Mouse (Mus musculus) liver, adult 2 months (tissue): ENCODE results near the gene 6430628N08Rik.

Experiments used
- CTCF ChIP-seq: fragments of 200-500 bp; IDR thresholded peaks from 2 replicates; pipeline ENCODE4 v1.5.1; 2011; ENCODE audit warnings: low read depth, low read length, control low read depth
- POLR2A ChIP-seq: fragments of 200-500 bp; IDR thresholded peaks from 2 replicates; pipeline ENCODE4 v1.6.1; 2011; ENCODE audit warnings: low read length, control low read depth; ENCODE audit not compliant: insufficient read depth; ENCODE audit errors: extremely low read depth

DNA sequence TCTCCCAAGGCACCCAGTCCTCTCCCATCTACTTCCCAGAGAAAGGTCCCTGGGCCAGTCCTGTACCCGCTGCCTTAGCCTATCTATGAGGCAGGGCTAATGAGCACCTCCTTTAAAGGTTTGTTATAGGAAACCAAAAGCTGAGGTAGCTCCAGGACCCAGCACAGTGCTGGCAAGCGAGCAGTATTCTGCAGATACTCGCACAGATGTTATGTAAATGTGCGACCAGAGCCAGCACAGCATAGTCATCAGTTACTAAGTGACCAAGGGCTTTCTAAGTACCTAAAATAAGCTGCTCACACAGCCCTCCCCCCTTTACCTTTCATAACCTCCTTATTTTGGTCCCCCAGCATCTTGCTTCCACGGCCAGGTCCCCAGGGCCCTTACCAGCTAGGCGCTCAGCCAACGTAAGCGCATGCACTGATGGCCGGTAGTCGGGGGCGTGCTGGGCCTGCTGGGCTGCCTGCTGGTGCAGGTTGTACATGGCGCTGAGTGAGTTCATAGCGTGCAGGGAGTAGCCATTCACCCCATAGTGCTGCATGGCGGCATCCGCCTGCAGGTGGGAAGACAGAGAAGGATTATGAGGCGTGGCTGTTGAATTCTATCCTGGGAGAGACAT lies 32.9 kb downstream of the 6430628N08Rik start:
- TF ChIP-seq CTCF: no peak
- TF ChIP-seq POLR2A: no peak
